Mouse (Mus musculus): ENCODE measurements around the gene Gli1. TPM values are rescaled to one million over a fixed set of nuclear protein-coding genes. Genes with fewer than 3 reads are reported as not detected.
A peak's percentile ranks its signal among the peaks of the same experiment; 100 is the strongest.

Gene Gli1
- polyA plus RNA-seq, 1 experiment from 2014 or later = 0.04 TPM

- Histone ChIP-seq H3K27ac (ENCODE audit: low read depth) (peak overlapping the region; percentile 66), H3K9ac (replicated peaks) (no peak overlapping the region), H3K36me3 (replicated peaks; ENCODE audit: insufficient read depth, low read length) (no peaks in the 10 kb centered on the region), H3K27me3 (ENCODE audit: insufficient read depth, low read length) (no peaks in the 10 kb centered on the region), H3K4me3 (ENCODE audit: low read depth, low read length) (no peak overlapping the region), H3K4me2 (ENCODE audit: low read depth, low read length) (0 out of 2 replicates have a peak overlapping the region, but pooled peaks have one; percentile 26), H3K4me1 (ENCODE audit: insufficient read depth) (0 out of 2 replicates have a peak, but pooled peaks cover 10% of the 10 kb centered on the region), H3K9me3 (ENCODE audit: low read length) (no peaks in the 10 kb centered on the region)
- TF ChIP-seq CTCF (IDR thresholded peaks at IDR 0.05; ENCODE audit: low read depth) (no peak), EP300 (IDR thresholded peaks at IDR 0.05; ENCODE audit: low read depth) (no peak)
- ATAC-seq (no peak), DNase-seq (no peak)
- WGBS (ENCODE audit: insufficient replicate concordance) = 40% methylated on average over 3 of the region's 3 CpGs
Observed at GRCm38 (mm10) chr10:127377700-127378099, 35.9 kb upstream of the Gli1 start.

DNA sequence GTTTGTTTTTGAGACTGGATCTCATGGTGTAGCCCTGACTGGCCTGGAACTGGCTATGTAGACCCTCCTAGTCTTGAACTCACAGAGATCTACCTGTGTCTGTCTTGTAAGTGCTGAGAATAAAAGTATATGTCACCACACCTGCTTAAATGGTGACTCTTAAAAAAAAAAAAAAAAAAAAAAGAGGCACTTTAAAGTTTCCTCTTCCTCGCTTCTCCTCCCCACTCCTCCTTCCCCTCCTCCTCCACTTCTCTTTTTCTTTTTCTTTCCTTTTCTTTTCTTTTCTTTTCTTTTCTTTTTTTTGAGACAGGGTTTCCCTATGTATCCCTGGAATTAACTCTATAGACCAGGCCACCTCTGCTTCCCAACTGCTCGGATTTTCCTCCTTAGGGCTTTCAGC is 29.2 kb upstream of the Gli1 start:
- 55% methylated on average over 2 of the region's 2 CpGs for WGBS (ENCODE audit: insufficient replicate concordance)
- DNase-seq = no peak
- H3K9me3 ChIP-seq (ENCODE audit: low read length) = no peaks in the 10 kb centered on the region
- H3K27me3 ChIP-seq (ENCODE audit: insufficient read depth, low read length) = no peaks in the 10 kb centered on the region
- H3K9ac ChIP-seq (replicated peaks) = peak overlapping the region; percentile 31; the same call in 1 of the 2 replicates
- peaks cover 2% of the 10 kb centered on the region; the same call in 1 of the 2 replicates for H3K4me1 ChIP-seq (ENCODE audit: insufficient read depth)
- peak overlapping the region; percentile 49 for H3K4me2 ChIP-seq (ENCODE audit: low read depth, low read length)
- no peaks in the 10 kb centered on the region for H3K36me3 ChIP-seq (replicated peaks; ENCODE audit: insufficient read depth, low read length)
- peak overlapping the region; percentile 20; the same call in 1 of the 2 replicates for H3K4me3 ChIP-seq (ENCODE audit: low read depth, low read length)
- no peak for TF ChIP-seq EP300 (IDR thresholded peaks at IDR 0.05; ENCODE audit: low read depth)
- TF ChIP-seq CTCF (IDR thresholded peaks at IDR 0.05; ENCODE audit: low read depth) = no peak
- ATAC-seq = no peak
- peak overlapping the region; percentile 66 for H3K27ac ChIP-seq (ENCODE audit: low read depth)

- H3K9me3 ChIP-seq (ENCODE audit: low read length) = no peaks in the 10 kb centered on the region
- peak within 1 kb of the TSS; percentile 59 for H3K9ac ChIP-seq (replicated peaks)
- peak; percentile 19 for DNase-seq
- H3K4me2 ChIP-seq (ENCODE audit: low read depth, low read length) = peak within 1 kb of the TSS; percentile 49
- H3K4me3 ChIP-seq (ENCODE audit: low read depth, low read length) = peak within 1 kb of the TSS; percentile 20
- 65% methylated on average over 22 of the region's 22 CpGs for WGBS (ENCODE audit: insufficient replicate concordance)
- no peaks in the 10 kb centered on the region for H3K27me3 ChIP-seq (ENCODE audit: insufficient read depth, low read length)
- TF ChIP-seq CTCF (IDR thresholded peaks at IDR 0.05; ENCODE audit: low read depth) (no peak), EP300 (IDR thresholded peaks at IDR 0.05; ENCODE audit: low read depth) (no peak)
- H3K27ac ChIP-seq (ENCODE audit: low read depth) = peak within 1 kb of the TSS; percentile 66
- no peaks in the 10 kb centered on the region for H3K36me3 ChIP-seq (replicated peaks; ENCODE audit: insufficient read depth, low read length)
- H3K4me1 ChIP-seq (ENCODE audit: insufficient read depth) = peaks cover 2% of the 10 kb centered on the region; the same call in 1 of the 2 replicates
- peak; percentile 65 for ATAC-seq
Observed at GRCm38 (mm10) chr10:127369834-127370820, 28.4 kb upstream of the Gli1 start, which contains the start of gene Inhbc. Inhbc (minus strand) TSS chr10:127370431.

- ATAC-seq = peak; percentile 83
Observed at GRCm38 (mm10) chr10:127368273-127368672, 26.5 kb upstream of the Gli1 start.

GRCm38 (mm10) chr10:127367116-127367515 is 25.3 kb upstream of the Gli1 start:
- WGBS (ENCODE audit: insufficient replicate concordance) = 69% methylated on average over 5 of the region's 5 CpGs
- Histone ChIP-seq H3K36me3 (replicated peaks; ENCODE audit: insufficient read depth, low read length) (no peaks in the 10 kb centered on the region), H3K4me3 (ENCODE audit: low read depth, low read length) (no peak overlapping the region), H3K9me3 (ENCODE audit: low read length) (no peaks in the 10 kb centered on the region), H3K9ac (replicated peaks) (no peak overlapping the region), H3K4me2 (ENCODE audit: low read depth, low read length) (no peak overlapping the region), H3K27me3 (ENCODE audit: insufficient read depth, low read length) (no peaks in the 10 kb centered on the region), H3K4me1 (ENCODE audit: insufficient read depth) (peaks cover 2% of the 10 kb centered on the region; the same call in 1 of the 2 replicates), H3K27ac (ENCODE audit: low read depth) (peak overlapping the region; percentile 48)
- TF ChIP-seq CTCF (IDR thresholded peaks at IDR 0.05; ENCODE audit: low read depth) (no peak), EP300 (IDR thresholded peaks at IDR 0.05; ENCODE audit: low read depth) (no peak)
- ATAC-seq = no peak
- DNase-seq = no peak

More at GRCm38 (mm10) chr10:127368273-127368672, 26.5 kb upstream of the Gli1 start:
- TF ChIP-seq CTCF (IDR thresholded peaks at IDR 0.05; ENCODE audit: low read depth) = no peak
- peak; percentile 45; the same call in 1 of the 2 replicates for TF ChIP-seq EP300 (IDR thresholded peaks at IDR 0.05; ENCODE audit: low read depth)
- Histone ChIP-seq H3K4me1 (ENCODE audit: insufficient read depth) (peaks cover 2% of the 10 kb centered on the region; the same call in 1 of the 2 replicates), H3K4me3 (ENCODE audit: low read depth, low read length) (no peak overlapping the region), H3K4me2 (ENCODE audit: low read depth, low read length) (peak overlapping the region; percentile 49), H3K9ac (replicated peaks) (0 out of 2 replicates have a peak overlapping the region, but pooled peaks have one; percentile 39), H3K27ac (ENCODE audit: low read depth) (peak overlapping the region; percentile 66), H3K36me3 (replicated peaks; ENCODE audit: insufficient read depth, low read length) (no peaks in the 10 kb centered on the region), H3K27me3 (ENCODE audit: insufficient read depth, low read length) (no peaks in the 10 kb centered on the region), H3K9me3 (ENCODE audit: low read length) (no peaks in the 10 kb centered on the region)
- peak; percentile 23 for DNase-seq
- WGBS (ENCODE audit: insufficient replicate concordance) = 70% methylated on average over 2 of the region's 2 CpGs

GRCm38 (mm10) chr10:127360714-127361113 is 18.9 kb upstream of the Gli1 start:
- DNase-seq (no peak), ATAC-seq (no peak)
- 50% methylated on average over 3 of the region's 3 CpGs for WGBS (ENCODE audit: insufficient replicate concordance)
- H3K27me3 ChIP-seq (ENCODE audit: insufficient read depth, low read length) = no peaks in the 10 kb centered on the region
- no peak overlapping the region for H3K27ac ChIP-seq (ENCODE audit: low read depth)
- no peaks in the 10 kb centered on the region for H3K9me3 ChIP-seq (ENCODE audit: low read length)
- H3K4me3 ChIP-seq (ENCODE audit: low read depth, low read length) = no peak overlapping the region
- no peak overlapping the region for H3K4me2 ChIP-seq (ENCODE audit: low read depth, low read length)
- peaks cover 8% of the 10 kb centered on the region; the same call in 1 of the 2 replicates for H3K4me1 ChIP-seq (ENCODE audit: insufficient read depth)
- H3K9ac ChIP-seq (replicated peaks) = no peak overlapping the region
- no peaks in the 10 kb centered on the region for H3K36me3 ChIP-seq (replicated peaks; ENCODE audit: insufficient read depth, low read length)
- TF ChIP-seq CTCF (IDR thresholded peaks at IDR 0.05; ENCODE audit: low read depth) = no peak
- TF ChIP-seq EP300 (IDR thresholded peaks at IDR 0.05; ENCODE audit: low read depth) = no peak

Measured in liver, postnatal 0 days (tissue).